Mouse (Mus musculus) splenic B cell, adult 2 months (primary cell): ENCODE data around the gene Sp3.
"Not testable (repeated sequence)": the region's sequence is repeated elsewhere in the genome, so short reads cannot be mapped to it uniquely, and the experiment has no call there.

Experiments used
- DNase-seq: peaks from one replicate; pipeline ENCODE4 v3.0.0-alpha.2; 2011; ENCODE audit warnings: low read depth, low spot score
- H3K27me3 ChIP-seq: 2 replicates; pipeline ENCODE4 v1.6.1; 2012; ENCODE audit warnings: mild to moderate bottlenecking, low read length, moderate library complexity, mixed read lengths; ENCODE audit not compliant: control insufficient read depth, poor library complexity, insufficient read depth, severe bottlenecking
- H3K36me3 ChIP-seq: 2 replicates; pipeline ENCODE4 v1.6.1; 2012; ENCODE audit warnings: mild to moderate bottlenecking, low read length, moderate library complexity, mixed read lengths; ENCODE audit not compliant: control insufficient read depth, poor library complexity, insufficient read depth, severe bottlenecking

Sp3 gene

GRCm38 (mm10) chr2:72980337-72981074 is at the start of gene Sp3:
Gene Sp3, minus strand, starts transcription at chr2:72980446.
- peak; percentile 97 for DNase-seq
- Histone ChIP-seq H3K36me3 (no peaks in the 10 kb centered on the region), H3K27me3 (no peaks in the 10 kb centered on the region)

- DNase-seq = no peak
- no peaks in the 10 kb centered on the region for H3K27me3 ChIP-seq
- H3K36me3 ChIP-seq = no peaks in the 10 kb centered on the region
Measured at GRCm38 (mm10) chr2:73029846-73030245, 49.6 kb upstream of the Sp3 start.

- no peak for DNase-seq
- no peaks in the 10 kb centered on the region for H3K36me3 ChIP-seq
- H3K27me3 ChIP-seq = no peaks in the 10 kb centered on the region
Measured at GRCm38 (mm10) chr2:73028019-73028418, 47.8 kb upstream of the Sp3 start.

GRCm38 (mm10) chr2:73027126-73027525 is 46.9 kb upstream of the Sp3 start:
- Histone ChIP-seq H3K36me3 (no peaks in the 10 kb centered on the region), H3K27me3 (no peaks in the 10 kb centered on the region)
- no peak for DNase-seq

- no peak for DNase-seq
- H3K36me3 ChIP-seq = no peaks in the 10 kb centered on the region
Measured at GRCm38 (mm10) chr2:73023803-73024202, 43.6 kb upstream of the Sp3 start.

GRCm38 (mm10) chr2:73021046-73021445 is 40.8 kb upstream of the Sp3 start:
- no peak for DNase-seq
- H3K36me3 ChIP-seq = no peaks in the 10 kb centered on the region
- H3K27me3 ChIP-seq = no peaks in the 10 kb centered on the region

More at GRCm38 (mm10) chr2:73023803-73024202, 43.6 kb upstream of the Sp3 start:
- no peaks in the 10 kb centered on the region for H3K27me3 ChIP-seq

- no peaks in the 10 kb centered on the region for H3K36me3 ChIP-seq
- no peaks in the 10 kb centered on the region for H3K27me3 ChIP-seq
- DNase-seq = no peak
Measured at GRCm38 (mm10) chr2:73019371-73020146, 39.3 kb upstream of the Sp3 start.

- DNase-seq = peak; percentile 28
- H3K27me3 ChIP-seq, H3K36me3 ChIP-seq: not testable (repeated sequence)
Measured at GRCm38 (mm10) chr2:73014063-73014462, 33.8 kb upstream of the Sp3 start.

- Histone ChIP-seq H3K27me3 (no peaks in the 10 kb centered on the region), H3K36me3 (no peaks in the 10 kb centered on the region)
- peak; percentile 13 for DNase-seq
Measured at GRCm38 (mm10) chr2:73012636-73013035, 32.4 kb upstream of the Sp3 start.

- no peaks in the 10 kb centered on the region for H3K27me3 ChIP-seq
- H3K36me3 ChIP-seq = no peaks in the 10 kb centered on the region
- DNase-seq = no peak
Measured at GRCm38 (mm10) chr2:73007472-73007871, 27.2 kb upstream of the Sp3 start.

GRCm38 (mm10) chr2:73005611-73006515 is 25.6 kb upstream of the Sp3 start:
- Histone ChIP-seq H3K36me3 (no peaks in the 10 kb centered on the region), H3K27me3 (no peaks in the 10 kb centered on the region)
- no peak for DNase-seq

- no peaks in the 10 kb centered on the region for H3K36me3 ChIP-seq
- DNase-seq = peak; percentile 41
- H3K27me3 ChIP-seq = no peaks in the 10 kb centered on the region
Measured at GRCm38 (mm10) chr2:73003751-73004717, 23.8 kb upstream of the Sp3 start.

- Histone ChIP-seq H3K36me3 (no peaks in the 10 kb centered on the region), H3K27me3 (no peaks in the 10 kb centered on the region)
- DNase-seq = peak; percentile 88
Measured at GRCm38 (mm10) chr2:73003049-73003448, 22.8 kb upstream of the Sp3 start.

- no peak for DNase-seq
Measured at GRCm38 (mm10) chr2:73002451-73002850, 22.2 kb upstream of the Sp3 start.

More at GRCm38 (mm10) chr2:73002451-73002850, 22.2 kb upstream of the Sp3 start:
- Histone ChIP-seq H3K36me3 (no peaks in the 10 kb centered on the region), H3K27me3 (no peaks in the 10 kb centered on the region)
